Mouse (Mus musculus) megakaryocyte progenitor cell, adult 5-6 weeks (primary cell): Measurements from ENCODE around the gene Psd. TPM values are rescaled to one million over a fixed set of nuclear protein-coding genes. Genes with fewer than 3 reads are reported as not detected.

Experiments
- ATAC-seq: replicated peaks from 2 replicates; pipeline ENCODE4 v1.8.0; 2016; ENCODE audit warnings: mild to moderate bottlenecking, moderate TSS enrichment, inconsistent platforms; ENCODE audit not compliant: poor library complexity
- total RNA-seq, 2 experiments: library from RNA; stranded (forward) in 1 of 2; stranded (reverse) in 1 of 2; fragments of 157-497, 149-512 nt in 1 of 2; fragments of 200-1000 nt in 1 of 2; gene quantifications; 2 replicates each; pipeline versions ENCODE4 v1.2.3 to v1.2.4; 2015 to 2017

Gene Psd
- total RNA-seq, 2 experiments from 2014 or later = 0.12 to 0.30 TPM

DNA sequence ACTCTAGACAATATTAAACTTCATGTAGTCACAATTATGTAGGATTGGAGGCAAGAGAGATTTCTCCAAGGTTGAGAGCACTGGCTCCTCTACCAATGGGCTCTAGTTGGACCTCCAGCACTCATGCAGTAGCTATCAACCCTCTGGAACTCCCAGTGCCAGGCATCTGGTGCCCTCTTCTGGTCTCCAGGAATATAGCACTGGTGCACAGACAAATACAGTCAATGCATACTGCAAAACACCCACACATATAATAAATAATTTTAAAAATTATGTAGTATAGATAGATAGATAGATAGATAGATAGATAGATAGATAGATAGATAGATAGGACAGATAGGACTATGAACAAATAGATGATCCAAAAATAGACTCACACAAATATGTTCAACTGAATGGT is 51.6 kb downstream of the Psd start:
- ATAC-seq = peak; percentile 69; the same call in 1 of the 2 replicates

- 0 out of 2 replicates have a peak, but pooled peaks have one; percentile 26 for ATAC-seq
Measured at GRCm38 (mm10) chr19:46264762-46265161, 62.2 kb downstream of the Psd start.

Other genes with a start within 250 kb of the Psd start
- not detected in 2 replicates for gene Elovl3, start 195.3 kb downstream of the Psd start, total RNA-seq (2015)
- not detected in 2 replicates for gene Elovl3, start 195.3 kb downstream of the Psd start, total RNA-seq (2017)
- gene Pitx3, start 178.8 kb downstream of the Psd start, total RNA-seq (2015) = not detected in 2 replicates
- not detected in 2 replicates for gene Pitx3, start 178.8 kb downstream of the Psd start, total RNA-seq (2017)
- 43.9 and 48.7 TPM in 2 replicates for gene Gbf1, start 174.6 kb downstream of the Psd start, total RNA-seq (2015)
- gene Gbf1, start 174.6 kb downstream of the Psd start, total RNA-seq (2017) = 21.8 and 39.4 TPM in 2 replicates
- 4.7 and 5.5 TPM in 2 replicates for gene Nfkb2, start 22.8 kb downstream of the Psd start, total RNA-seq (2015)
- gene Nfkb2, start 22.8 kb downstream of the Psd start, total RNA-seq (2017) = 4.0 and 5.0 TPM in 2 replicates
- gene Fbxl15, start 1.0 kb upstream of the Psd start, total RNA-seq (2015) = 0.72 and 1.4 TPM in 2 replicates
- 0.71 and 2.7 TPM in 2 replicates for gene Fbxl15, start 1.0 kb upstream of the Psd start, total RNA-seq (2017)
- gene Cuedc2, start 11.5 kb upstream of the Psd start, total RNA-seq (2015) = 41.4 and 42.1 TPM in 2 replicates
- gene Cuedc2, start 11.5 kb upstream of the Psd start, total RNA-seq (2017) = 148 and 184 TPM in 2 replicates
- 65.8 and 66.4 TPM in 2 replicates for gene Mfsd13a, start 14.0 kb upstream of the Psd start, total RNA-seq (2015)
- 15.3 and 17.4 TPM in 2 replicates for gene Mfsd13a, start 14.0 kb upstream of the Psd start, total RNA-seq (2017)
- gene 2310034G01Rik, start 23.1 kb upstream of the Psd start, total RNA-seq (2015) = 0.61 and 1.5 TPM in 2 replicates
- 0.29 and 1.8 TPM in 2 replicates for gene 2310034G01Rik, start 23.1 kb upstream of the Psd start, total RNA-seq (2017)
- gene Actr1a, start 68.6 kb upstream of the Psd start, total RNA-seq (2015) = 46.0 and 52.2 TPM in 2 replicates
- 76.3 and 87.6 TPM in 2 replicates for gene Actr1a, start 68.6 kb upstream of the Psd start, total RNA-seq (2017)
- 12.9 and 14.9 TPM in 2 replicates for gene Sufu, start 69.7 kb upstream of the Psd start, total RNA-seq (2015)
- gene Sufu, start 69.7 kb upstream of the Psd start, total RNA-seq (2017) = 6.6 and 7.0 TPM in 2 replicates
- gene Trim8, start 174.5 kb upstream of the Psd start, total RNA-seq (2015) = 9.7 and 18.0 TPM in 2 replicates
- gene Trim8, start 174.5 kb upstream of the Psd start, total RNA-seq (2017) = 12.8 and 12.9 TPM in 2 replicates
- gene Arl3, start 246.0 kb upstream of the Psd start, total RNA-seq (2015) = 12.5 and 15.6 TPM in 2 replicates
- gene Arl3, start 246.0 kb upstream of the Psd start, total RNA-seq (2017) = 10.2 and 13.4 TPM in 2 replicates
- 7.8 and 9.2 TPM in 2 replicates for gene Sfxn2, start 246.2 kb upstream of the Psd start, total RNA-seq (2015)
- 8.9 and 9.7 TPM in 2 replicates for gene Sfxn2, start 246.2 kb upstream of the Psd start, total RNA-seq (2017)